Comparison of ENCODE assay signal across 8 mouse cellular contexts in genomic region chr4:62496815-62497214, GRCm38 (mm10). TPM values are rescaled to one million over a fixed set of nuclear protein-coding genes. Genes with fewer than 3 reads are reported as not detected.
DNase-seq lines count a peak whose midpoint lies in the region; ATAC-seq and TF ChIP-seq lines count a peak whose summit lies in the region.

No protein-coding gene starts in this region.

- POLR2A ChIA-PET in Patski (lab: Charles Lee), result no interaction called here

- no peaks in the 10 kb centered on the region for H3K27me3 ChIP-seq in hindbrain, embryonic 15.5 days
- peaks cover 2% of the 10 kb centered on the region; the same call in 1 of the 2 replicates for H3K27me3 ChIP-seq in hindbrain, embryonic 12.5 days
- H3K27me3 ChIP-seq in Patski, result no peaks in the 10 kb centered on the region
- H3K27me3 ChIP-seq in midbrain, embryonic 10.5 days (ENCODE audit: low read depth, poor library complexity, severe bottlenecking), result no peaks in the 10 kb centered on the region

- CTCF ChIA-PET in Patski (lab: Charles Lee), result interaction anchor here (2.5 kb wide), 1 partner anchor 11 kb away, joined by 9 read pairs; no protein-coding TSS in a partner anchor

- H3K4me3 ChIP-seq in hindbrain, embryonic 15.5 days, result no peak overlapping the region
- no peak overlapping the region for H3K4me3 ChIP-seq in hindbrain, embryonic 12.5 days
- no peak overlapping the region for H3K4me3 ChIP-seq in left cerebral cortex, adult 2 months
- no peak overlapping the region for H3K4me3 ChIP-seq in midbrain, embryonic 10.5 days

- ATAC-seq in hindbrain, embryonic 15.5 days (ENCODE audit: low FRiP score, low read depth), result 0 out of 2 replicates have a peak, but pooled peaks have one; percentile 35
- no peak for ATAC-seq in hindbrain, embryonic 12.5 days (ENCODE audit: low FRiP score)
- ATAC-seq in Patski, result peak; percentile 79

- intact Hi-C loops in left cerebral cortex, adult 2 months (cut with DNase I), result loop anchor here (1.0 to 5.0 kb wide), 2 partner anchors 25 to 40 kb away; no protein-coding TSS in a partner anchor

- no peak for TF ChIP-seq CTCF in Patski (IDR thresholded peaks at IDR 0.05)
- TF ChIP-seq CTCF in left cerebral cortex, adult 2 months (IDR thresholded peaks at IDR 0.05), result no peak

- H3K27ac ChIP-seq in hindbrain, embryonic 15.5 days (replicated peaks), result no peak overlapping the region
- H3K27ac ChIP-seq in hindbrain, embryonic 12.5 days, result no peak overlapping the region
- no peak overlapping the region for H3K27ac ChIP-seq in left cerebral cortex, adult 2 months
- no peak overlapping the region for H3K27ac ChIP-seq in midbrain, embryonic 10.5 days (replicated peaks)

- in situ Hi-C loops in Patski (cut with MboI; ENCODE audit: low pct_unique_long_range_greater_than_20kb), result no loop called here

- no peaks in the 10 kb centered on the region for H3K9me3 ChIP-seq in hindbrain, embryonic 15.5 days
- no peaks in the 10 kb centered on the region for H3K9me3 ChIP-seq in hindbrain, embryonic 12.5 days (replicated peaks)
- no peaks in the 10 kb centered on the region for H3K9me3 ChIP-seq in midbrain, embryonic 10.5 days (replicated peaks)

- WGBS in hindbrain, embryonic 15.5 days, result 70% methylated on average over 8 of the region's 8 CpGs
- 84% methylated on average over 8 of the region's 8 CpGs for WGBS in hindbrain, embryonic 12.5 days
- WGBS in midbrain, embryonic 10.5 days, result 90% methylated on average over 8 of the region's 8 CpGs

- peaks cover 16% of the 10 kb centered on the region for H3K36me3 ChIP-seq in hindbrain, embryonic 15.5 days
- peaks cover 24% of the 10 kb centered on the region for H3K36me3 ChIP-seq in hindbrain, embryonic 12.5 days
- peaks cover 20% of the 10 kb centered on the region for H3K36me3 ChIP-seq in midbrain, embryonic 10.5 days

- peaks cover 9% of the 10 kb centered on the region for H3K4me1 ChIP-seq in hindbrain, embryonic 15.5 days (replicated peaks)
- 0 out of 2 replicates have a peak, but pooled peaks cover 5% of the 10 kb centered on the region for H3K4me1 ChIP-seq in hindbrain, embryonic 12.5 days
- peaks cover 8% of the 10 kb centered on the region for H3K4me1 ChIP-seq in midbrain, embryonic 10.5 days

- H3K9ac ChIP-seq in hindbrain, embryonic 15.5 days, result no peak overlapping the region
- H3K9ac ChIP-seq in hindbrain, embryonic 12.5 days, result no peak overlapping the region

- DNase-seq in Patski (ENCODE audit: low read depth, low spot score), result peak; percentile 63
- DNase-seq in fibroblast of lung, adult 2 months (ENCODE audit: low read depth), result peak; percentile 77
- DNase-seq in left cerebral cortex, adult 2 months (ENCODE audit: extremely low spot score in 1 of 2, low spot score in 2 of 2), result peak; percentile 53 to 65
- DNase-seq in right cerebral cortex, postnatal 14 days, result peak; percentile 69
- no peak for DNase-seq in midbrain, embryonic 10.5 days (ENCODE audit: low spot score)
- no peak for DNase-seq in urinary bladder, postnatal 25 days (ENCODE audit: low spot score)

- H3K4me2 ChIP-seq in hindbrain, embryonic 15.5 days, result no peak overlapping the region
- no peak overlapping the region for H3K4me2 ChIP-seq in hindbrain, embryonic 12.5 days (replicated peaks)

RNA-seq across cellular contexts. Expression of gene Hdhd3, which starts 6.5 kb away (rescaled TPM):
- 10.9 and 12.1 TPM in 2 replicates for polyA plus RNA-seq in hindbrain, embryonic 15.5 days (2015; fragmentation: Nextera tagmentation; extraction: Ambion mirVana)
- polyA plus RNA-seq in hindbrain, embryonic 12.5 days (2016; fragmentation: Nextera tagmentation; extraction: Ambion mirVana), result 11.8 and 12.7 TPM in 2 replicates
- 9.2 TPM for polyA plus RNA-seq in Patski (2021)
- total RNA-seq in left cerebral cortex, adult 2 months (2021), result 10 to 100 TPM in 1 of 2 experiments, 1 to 10 TPM in 1; 8.3 to 10.3 TPM
- 10.9 and 13.3 TPM in 2 replicates for polyA plus RNA-seq in midbrain, embryonic 10.5 days (2016; fragmentation: Nextera tagmentation; extraction: Ambion mirVana)

RNA-seq across cellular contexts. Expression of gene Bspry, which starts 17.0 kb away (rescaled TPM):
- polyA plus RNA-seq in hindbrain, embryonic 15.5 days (2015; fragmentation: Nextera tagmentation; extraction: Ambion mirVana), result 0.77 and 1.1 TPM in 2 replicates
- polyA plus RNA-seq in hindbrain, embryonic 12.5 days (2016; fragmentation: Nextera tagmentation; extraction: Ambion mirVana), result 1.2 and 1.7 TPM in 2 replicates
- polyA plus RNA-seq in Patski (2021), result 3.3 TPM
- total RNA-seq in left cerebral cortex, adult 2 months (2021), result under 1 TPM; 0.38 to 0.40 TPM
- polyA plus RNA-seq in midbrain, embryonic 10.5 days (2016; fragmentation: Nextera tagmentation; extraction: Ambion mirVana), result 0.47 and 0.57 TPM in 2 replicates

RNA-seq across cellular contexts. Expression of gene Alad, which starts 22.9 kb away (rescaled TPM):
- polyA plus RNA-seq in hindbrain, embryonic 15.5 days (2015; fragmentation: Nextera tagmentation; extraction: Ambion mirVana), result 68.7 and 75.0 TPM in 2 replicates
- polyA plus RNA-seq in hindbrain, embryonic 12.5 days (2016; fragmentation: Nextera tagmentation; extraction: Ambion mirVana), result 58.8 and 64.3 TPM in 2 replicates
- polyA plus RNA-seq in Patski (2021), result 40.5 TPM
- total RNA-seq in left cerebral cortex, adult 2 months (2021), result 10 to 100 TPM; 32.1 to 34.0 TPM
- polyA plus RNA-seq in midbrain, embryonic 10.5 days (2016; fragmentation: Nextera tagmentation; extraction: Ambion mirVana), result 120 and 123 TPM in 2 replicates

RNA-seq across cellular contexts. Expression of gene Wdr31, which starts 26.1 kb away (rescaled TPM):
- polyA plus RNA-seq in hindbrain, embryonic 15.5 days (2015; fragmentation: Nextera tagmentation; extraction: Ambion mirVana), result 12.9 and 13.2 TPM in 2 replicates
- polyA plus RNA-seq in hindbrain, embryonic 12.5 days (2016; fragmentation: Nextera tagmentation; extraction: Ambion mirVana), result 8.2 and 9.0 TPM in 2 replicates
- 8.5 TPM for polyA plus RNA-seq in Patski (2021)
- 1 to 10 TPM; 6.9 to 8.8 TPM for total RNA-seq in left cerebral cortex, adult 2 months (2021)
- 10.1 and 12.6 TPM in 2 replicates for polyA plus RNA-seq in midbrain, embryonic 10.5 days (2016; fragmentation: Nextera tagmentation; extraction: Ambion mirVana)

RNA-seq across cellular contexts. Expression of gene Pole3, which starts 28.1 kb away (rescaled TPM):
- polyA plus RNA-seq in hindbrain, embryonic 15.5 days (2015; fragmentation: Nextera tagmentation; extraction: Ambion mirVana), result 62.8 and 65.3 TPM in 2 replicates
- 80.2 and 84.7 TPM in 2 replicates for polyA plus RNA-seq in hindbrain, embryonic 12.5 days (2016; fragmentation: Nextera tagmentation; extraction: Ambion mirVana)
- polyA plus RNA-seq in Patski (2021), result 36.4 TPM
- 10 to 100 TPM; 20.4 to 21.5 TPM for total RNA-seq in left cerebral cortex, adult 2 months (2021)
- 140 and 142 TPM in 2 replicates for polyA plus RNA-seq in midbrain, embryonic 10.5 days (2016; fragmentation: Nextera tagmentation; extraction: Ambion mirVana)

Comparison
In these comparisons a context has a peak if more than half of its experiments do, and no peak if none do; other contexts are left out.
1. DNase-seq: peak in Patski (single experiment), fibroblast of lung, adult 2 months (single experiment), left cerebral cortex, adult 2 months (2 of 2) and right cerebral cortex, postnatal 14 days (single experiment); none in midbrain, embryonic 10.5 days (single experiment) and urinary bladder, postnatal 25 days (single experiment).